Mouse (Mus musculus) embryonic facial prominence, embryonic 10.5 days (tissue): ENCODE measurements around the gene Rgs12. TPM values are rescaled to one million over a fixed set of nuclear protein-coding genes. Genes with fewer than 3 reads are reported as not detected.

ENCODE experiments used
- DNase-seq: peaks from one replicate; pipeline ENCODE4 v3.0.0-alpha.2; 2017; ENCODE audit warnings: low spot score
- H3K27ac ChIP-seq: fragments of 300-500 bp; sonication (generic); replicated peaks from 2 replicates; pipeline ENCODE4 v1.5.1; 2016; ENCODE audit warnings: mild to moderate bottlenecking
- H3K27me3 ChIP-seq: fragments of 300-500 bp; sonication (generic); replicated peaks from 2 replicates; pipeline ENCODE4 v1.6.1; 2016; ENCODE audit warnings: low read depth, mild to moderate bottlenecking; ENCODE audit not compliant: poor library complexity, severe bottlenecking
- H3K36me3 ChIP-seq: fragments of 300-500 bp; sonication (generic); replicated peaks from 2 replicates; pipeline ENCODE4 v1.6.1; 2016; ENCODE audit warnings: mild to moderate bottlenecking, moderate library complexity
- H3K4me1 ChIP-seq: fragments of 300-500 bp; sonication (generic); 2 replicates; pipeline ENCODE4 v1.6.1; 2016
- H3K4me3 ChIP-seq: fragments of 300-500 bp; sonication (generic); 2 replicates; pipeline ENCODE4 v1.5.1; 2016; ENCODE audit warnings: mild to moderate bottlenecking, moderate library complexity
- H3K9me3 ChIP-seq: fragments of 300-500 bp; sonication (generic); 2 replicates; pipeline ENCODE4 v1.6.1; 2016; ENCODE audit warnings: mild to moderate bottlenecking
- WGBS: fragments of 180-500 bp; shearing (Covaris S2); methylation state at CpG from one replicate; pipeline ENCODE4 v1.1.7; 2016; 5-methylcytosine and 5-hydroxymethylcytosine counted together
- polyA plus RNA-seq: library from polyadenylated mRNA; unstranded; fragments of >200 nt; fragmentation: Nextera tagmentation; extraction: Ambion mirVana; gene quantifications from 2 replicates; pipeline ENCODE4 v1.2.1, GENCODE M21; 2016

Gene Rgs12
- polyA plus RNA-seq, 1 experiment from 2014 or later = 52.7 TPM

DNA sequence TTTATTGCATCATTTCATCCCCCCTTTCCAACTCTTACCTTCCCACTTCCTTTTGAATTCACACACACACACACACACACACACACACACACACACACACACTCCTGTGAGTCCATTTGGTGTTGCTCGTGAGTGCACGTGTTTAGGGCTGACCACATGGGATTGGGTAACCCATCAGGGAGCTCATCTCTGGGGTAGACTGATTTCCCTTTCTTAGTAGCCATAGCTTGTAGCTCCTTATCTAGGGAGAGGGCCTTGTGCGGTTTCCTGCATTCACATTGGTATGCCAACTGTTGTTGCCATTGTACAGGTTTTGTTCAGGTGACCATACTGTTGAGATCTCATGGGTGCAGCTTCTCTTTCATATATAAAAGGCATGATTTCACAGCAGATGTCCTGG is 5.8 kb upstream of the Rgs12 start:
- Histone ChIP-seq H3K4me3 (no peak overlapping the region), H3K27ac (no peak overlapping the region), H3K36me3 (no peaks in the 10 kb centered on the region), H3K4me1 (peaks cover 4% of the 10 kb centered on the region; the same call in 1 of the 2 replicates), H3K27me3 (peaks cover 9% of the 10 kb centered on the region; the same call in 1 of the 2 replicates), H3K9me3 (no peaks in the 10 kb centered on the region)
- WGBS = 85% methylated on average over 3 of the region's 3 CpGs
- no peak for DNase-seq

DNA sequence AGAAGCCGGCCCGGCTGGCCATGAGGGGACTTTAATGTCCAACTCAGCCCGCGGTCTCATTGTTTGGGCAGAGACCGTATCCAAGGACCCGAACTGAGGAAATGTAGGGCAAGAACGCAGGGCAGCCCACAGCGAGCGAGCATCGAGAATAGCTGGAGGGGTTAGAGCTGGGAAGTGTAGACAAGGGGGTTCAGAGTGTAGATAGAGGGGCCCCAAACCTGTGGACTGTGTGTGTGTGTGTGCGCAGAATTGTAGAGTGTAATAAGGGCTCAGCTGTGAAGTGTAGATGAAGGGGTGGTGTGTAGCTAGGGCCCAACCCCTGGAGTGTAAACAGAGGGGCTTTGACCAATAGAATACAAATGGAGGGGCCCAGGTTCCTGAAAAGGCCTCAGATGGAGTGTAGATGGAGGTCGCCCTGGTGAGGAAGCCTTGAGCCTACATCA is 545 bp downstream of the Rgs12 start:
- peak overlapping the region; percentile 97 for H3K27ac ChIP-seq
- peaks cover 35% of the 10 kb centered on the region for H3K36me3 ChIP-seq
- H3K4me3 ChIP-seq = peak overlapping the region; percentile 81
- H3K9me3 ChIP-seq = peaks cover 6% of the 10 kb centered on the region; the same call in 1 of the 2 replicates
- H3K4me1 ChIP-seq = peaks cover 36% of the 10 kb centered on the region
- peaks cover 9% of the 10 kb centered on the region; the same call in 1 of the 2 replicates for H3K27me3 ChIP-seq
- WGBS = 1% methylated on average over 12 of the region's 12 CpGs
- DNase-seq = peak; percentile 58

DNA sequence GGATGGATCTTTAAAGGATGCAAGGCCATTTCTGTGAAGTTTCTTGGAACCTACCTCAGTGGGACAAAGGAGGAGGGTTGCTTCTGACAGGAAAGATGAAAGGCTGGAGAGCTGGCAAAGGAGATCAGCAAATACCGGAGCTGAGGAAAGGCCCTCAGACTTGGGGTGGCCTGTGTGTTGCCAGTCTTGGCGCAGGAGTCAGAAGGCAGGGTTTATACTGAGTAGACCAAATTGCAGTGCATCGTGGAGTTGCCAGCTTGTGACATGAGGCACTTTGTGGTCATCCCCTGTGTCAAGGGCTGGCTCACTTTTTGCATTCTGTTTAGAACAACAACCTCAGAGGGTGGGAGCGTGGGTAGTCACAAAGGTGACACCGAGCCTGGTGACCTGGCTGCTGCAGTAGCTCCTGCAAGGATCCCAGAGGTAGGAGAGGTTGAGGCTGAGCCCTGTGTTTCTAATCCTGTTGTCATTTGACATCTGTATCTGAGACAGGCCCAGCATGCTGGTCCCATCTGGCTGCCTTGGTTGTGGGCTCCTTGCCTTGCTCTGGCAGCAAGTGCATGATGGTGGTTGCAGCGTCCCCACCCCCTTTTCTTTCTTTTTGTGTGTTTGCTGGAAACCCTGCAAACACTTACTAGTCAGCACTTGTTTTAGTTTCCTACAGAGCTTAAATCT is 1.4 kb downstream of the Rgs12 start:
- WGBS = 84% methylated on average over 6 of the region's 6 CpGs
- peak overlapping the region; percentile 81 for H3K4me3 ChIP-seq
- peaks cover 44% of the 10 kb centered on the region for H3K4me1 ChIP-seq
- DNase-seq = no peak
- H3K27ac ChIP-seq = peak overlapping the region; percentile 97
- peaks cover 9% of the 10 kb centered on the region; the same call in 1 of the 2 replicates for H3K27me3 ChIP-seq
- peaks cover 6% of the 10 kb centered on the region; the same call in 1 of the 2 replicates for H3K9me3 ChIP-seq
- H3K36me3 ChIP-seq = peaks cover 43% of the 10 kb centered on the region

DNA sequence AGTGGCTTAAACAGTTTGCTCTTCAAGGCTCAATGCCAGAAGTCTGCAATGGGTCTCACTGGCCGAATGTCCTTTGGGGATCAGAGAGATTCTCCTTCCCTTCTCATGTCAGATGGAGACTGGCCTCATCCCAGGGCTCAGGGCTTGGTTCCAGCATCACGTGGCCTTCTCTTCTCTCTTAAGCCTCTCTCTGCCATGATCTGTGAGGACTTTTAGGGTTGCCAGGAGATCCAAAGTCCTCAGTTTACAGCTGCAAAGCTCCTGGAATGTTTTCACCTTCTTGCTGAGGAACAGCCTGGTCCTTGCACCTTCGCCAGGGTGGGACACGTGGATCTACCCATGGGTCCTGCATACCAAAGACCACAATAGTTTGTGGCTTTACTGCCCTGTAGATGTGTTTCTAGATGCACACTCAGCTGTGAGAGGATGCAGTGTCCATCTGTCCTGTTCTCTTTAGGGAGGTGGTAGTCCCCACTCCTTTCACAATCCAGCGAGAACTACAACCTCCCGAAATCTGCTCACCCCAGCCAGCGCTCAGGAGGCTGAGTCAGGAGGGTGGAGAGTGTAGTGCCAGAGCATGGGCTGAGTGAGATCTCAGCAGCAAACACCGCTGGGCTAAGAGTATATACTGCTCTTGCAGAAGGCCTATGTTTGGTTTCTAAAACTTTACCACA is 2.1 kb downstream of the Rgs12 start:
- peaks cover 9% of the 10 kb centered on the region; the same call in 1 of the 2 replicates for H3K27me3 ChIP-seq
- peaks cover 51% of the 10 kb centered on the region for H3K4me1 ChIP-seq
- H3K4me3 ChIP-seq = peak overlapping the region; percentile 81; the same call in 1 of the 2 replicates
- no peak for DNase-seq
- 97% methylated on average over 8 of the region's 8 CpGs for WGBS
- no peak overlapping the region; the same call in 1 of the 2 replicates for H3K27ac ChIP-seq
- peaks cover 49% of the 10 kb centered on the region for H3K36me3 ChIP-seq
- H3K9me3 ChIP-seq = peaks cover 6% of the 10 kb centered on the region; the same call in 1 of the 2 replicates

DNA sequence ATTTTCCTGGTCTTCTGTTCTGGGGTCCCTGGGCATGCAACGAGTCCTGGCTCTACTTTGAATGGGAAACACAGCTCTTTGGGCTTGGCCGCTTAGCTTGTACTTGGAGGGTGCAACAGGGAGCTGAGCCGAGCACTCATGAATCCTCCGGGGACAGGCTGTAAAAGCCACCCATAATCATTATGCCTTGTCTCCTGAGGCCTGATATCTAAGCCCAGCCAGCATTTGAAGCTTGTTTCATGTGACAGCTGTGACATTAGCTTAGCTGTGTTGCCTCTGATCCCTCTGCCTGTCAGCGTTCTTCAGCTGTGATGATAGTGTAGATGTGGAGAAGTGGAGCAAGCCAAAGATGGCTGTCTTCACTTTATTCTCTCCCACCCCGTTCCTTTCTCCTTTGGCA is 5.3 kb downstream of the Rgs12 start:
- WGBS = 87% methylated on average over 6 of the region's 6 CpGs
- Histone ChIP-seq H3K36me3 (peaks cover 68% of the 10 kb centered on the region), H3K27ac (no peak overlapping the region; the same call in 1 of the 2 replicates), H3K4me3 (no peak overlapping the region), H3K27me3 (no peaks in the 10 kb centered on the region), H3K4me1 (peaks cover 64% of the 10 kb centered on the region), H3K9me3 (peaks cover 6% of the 10 kb centered on the region; the same call in 1 of the 2 replicates)
- no peak for DNase-seq

DNA sequence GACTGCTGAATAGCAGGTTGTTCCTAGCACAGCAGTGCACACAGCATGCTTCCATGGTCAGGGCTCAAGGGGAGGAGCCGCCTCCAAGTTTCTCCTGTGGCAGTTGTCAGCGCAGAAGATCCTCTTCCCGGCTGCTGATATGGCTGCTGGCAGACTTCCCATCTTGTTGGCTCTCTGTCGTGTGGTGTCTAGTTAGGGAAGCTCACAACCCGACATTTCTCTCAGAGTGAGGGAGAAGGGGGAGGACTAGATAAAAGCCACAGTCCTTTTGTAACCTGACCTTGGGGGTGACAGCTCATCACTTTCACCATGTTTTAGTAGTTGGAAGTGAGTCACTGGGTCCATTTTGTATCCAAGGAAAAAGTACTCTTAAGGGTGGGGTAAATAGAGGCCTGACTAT is 6.4 kb downstream of the Rgs12 start:
- 81% methylated on average over 5 of the region's 5 CpGs for WGBS
- H3K9me3 ChIP-seq = peaks cover 6% of the 10 kb centered on the region; the same call in 1 of the 2 replicates
- H3K4me1 ChIP-seq = peaks cover 65% of the 10 kb centered on the region
- no peak for DNase-seq
- H3K4me3 ChIP-seq = no peak overlapping the region
- no peaks in the 10 kb centered on the region for H3K27me3 ChIP-seq
- H3K27ac ChIP-seq = no peak overlapping the region
- peaks cover 73% of the 10 kb centered on the region for H3K36me3 ChIP-seq

DNA sequence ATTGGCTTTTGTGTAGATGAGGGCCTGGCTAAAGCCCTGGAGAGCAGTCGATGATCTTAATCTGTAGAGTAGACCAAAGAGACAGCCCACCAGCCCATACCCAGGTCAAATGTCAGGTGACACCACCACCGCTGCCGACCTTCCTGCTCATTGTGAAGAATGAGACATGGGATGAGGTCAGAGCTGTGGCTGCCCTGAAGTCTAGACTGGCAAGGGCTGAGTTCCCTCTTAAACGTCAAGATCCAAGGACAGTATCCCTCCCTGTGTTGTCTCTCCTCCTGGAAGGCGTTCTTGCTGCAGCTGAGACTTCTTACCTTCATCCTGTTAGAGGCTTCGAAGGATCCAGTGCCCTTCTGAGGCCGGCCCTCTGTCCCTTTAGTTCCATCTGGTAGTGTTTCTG is 6.9 kb downstream of the Rgs12 start:
- 84% methylated on average over 7 of the region's 7 CpGs for WGBS
- Histone ChIP-seq H3K4me1 (peaks cover 60% of the 10 kb centered on the region), H3K9me3 (peaks cover 6% of the 10 kb centered on the region; the same call in 1 of the 2 replicates), H3K27ac (no peak overlapping the region), H3K27me3 (no peaks in the 10 kb centered on the region), H3K4me3 (no peak overlapping the region), H3K36me3 (peaks cover 68% of the 10 kb centered on the region)
- DNase-seq = no peak

DNA sequence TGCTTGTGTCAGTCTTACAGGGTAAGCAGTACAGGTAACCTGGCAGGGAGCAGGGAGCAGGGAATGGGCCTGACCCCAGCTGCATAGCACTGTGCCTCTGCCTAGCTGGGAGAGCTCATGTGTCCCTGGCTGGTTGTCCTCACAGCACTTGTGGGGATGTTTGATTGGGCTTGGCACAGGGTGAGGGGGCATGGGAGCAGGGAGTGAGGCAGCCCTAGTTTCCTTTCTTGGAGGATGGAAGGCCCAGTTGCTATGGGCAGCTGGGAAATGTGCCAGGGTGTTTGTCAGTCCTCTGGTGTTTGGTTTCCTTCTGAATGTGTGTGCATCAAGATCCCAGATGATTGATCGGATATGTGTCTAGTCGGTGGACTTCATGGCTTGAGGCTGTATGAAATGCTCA is 7.8 kb downstream of the Rgs12 start:
- H3K27ac ChIP-seq = no peak overlapping the region
- H3K9me3 ChIP-seq = peaks cover 6% of the 10 kb centered on the region; the same call in 1 of the 2 replicates
- H3K4me3 ChIP-seq = no peak overlapping the region
- DNase-seq = no peak
- 94% methylated on average over 2 of the region's 2 CpGs for WGBS
- H3K36me3 ChIP-seq = peaks cover 68% of the 10 kb centered on the region
- no peaks in the 10 kb centered on the region for H3K27me3 ChIP-seq
- peaks cover 57% of the 10 kb centered on the region for H3K4me1 ChIP-seq

DNA sequence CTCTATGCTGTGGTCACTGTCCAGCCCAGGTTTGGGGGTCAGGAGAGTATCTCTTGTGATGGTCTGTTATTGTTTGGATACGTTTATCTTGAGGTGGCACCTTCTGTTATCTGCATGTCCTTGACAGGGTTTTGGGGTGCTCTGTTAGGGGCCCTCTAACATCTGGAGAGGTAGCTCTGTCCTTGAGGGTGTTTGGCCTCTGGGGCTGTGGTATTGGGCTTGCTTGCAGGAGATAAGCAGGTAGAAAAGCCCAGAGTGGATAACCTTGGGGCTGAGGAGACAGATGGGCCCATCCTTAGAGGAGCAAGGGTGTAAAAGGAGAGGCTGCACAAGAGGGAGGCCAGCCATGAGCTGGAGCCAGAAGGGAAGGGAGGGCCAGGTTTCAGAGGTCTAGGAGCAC is 10.8 kb downstream of the Rgs12 start:
- Histone ChIP-seq H3K27ac (no peak overlapping the region), H3K4me1 (peaks cover 43% of the 10 kb centered on the region), H3K4me3 (no peak overlapping the region), H3K36me3 (peaks cover 58% of the 10 kb centered on the region), H3K27me3 (no peaks in the 10 kb centered on the region), H3K9me3 (no peaks in the 10 kb centered on the region)
- no peak for DNase-seq
- WGBS = 93% methylated on average over 1 of the region's 1 CpGs

DNA sequence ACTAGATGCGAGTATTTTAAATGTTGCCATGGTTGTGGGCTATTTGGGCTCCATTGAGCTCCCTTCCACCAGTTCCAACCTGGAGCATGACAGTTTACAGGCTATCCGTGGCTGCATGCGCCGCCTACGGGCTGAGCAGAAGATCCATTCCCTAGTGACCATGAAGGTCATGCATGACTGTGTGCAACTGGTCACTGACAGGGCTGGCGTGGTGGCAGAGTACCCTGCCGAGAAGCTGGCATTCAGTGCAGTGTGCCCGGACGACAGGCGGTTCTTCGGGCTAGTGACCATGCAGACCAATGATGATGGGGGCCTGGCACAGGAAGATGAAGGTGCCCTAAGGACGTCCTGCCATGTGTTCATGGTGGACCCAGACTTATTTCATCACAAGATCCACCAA is 16.3 kb downstream of the Rgs12 start:
- Histone ChIP-seq H3K36me3 (peaks cover 73% of the 10 kb centered on the region), H3K4me1 (no peaks in the 10 kb centered on the region)

DNA sequence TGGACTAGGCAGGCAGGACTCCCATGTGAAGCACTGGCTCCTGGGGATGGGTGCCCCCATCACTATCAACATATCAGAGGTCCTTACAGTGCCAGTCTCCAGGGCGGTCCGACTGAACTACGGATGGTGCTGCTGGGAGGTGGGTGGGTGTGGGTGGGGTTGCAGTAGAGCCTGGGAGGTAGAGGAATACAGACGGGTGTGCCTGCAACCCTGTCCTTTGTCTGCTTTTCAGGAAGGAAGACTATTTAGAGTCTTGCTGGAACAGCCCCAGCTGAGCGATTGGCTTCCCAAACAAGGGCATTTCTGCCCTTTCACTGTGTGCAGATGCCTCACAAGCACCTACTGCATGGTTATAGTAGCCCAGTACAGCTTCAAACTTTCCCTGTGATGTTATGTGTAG is 19.1 kb downstream of the Rgs12 start:
- no peaks in the 10 kb centered on the region for H3K9me3 ChIP-seq
- no peak overlapping the region for H3K27ac ChIP-seq
- no peaks in the 10 kb centered on the region for H3K27me3 ChIP-seq
- WGBS = 86% methylated on average over 5 of the region's 5 CpGs
- peaks cover 86% of the 10 kb centered on the region for H3K36me3 ChIP-seq
- no peak overlapping the region for H3K4me3 ChIP-seq
- DNase-seq = no peak
- H3K4me1 ChIP-seq = no peaks in the 10 kb centered on the region

More for the DNA sequence above, 16.3 kb downstream of the Rgs12 start:
- Histone ChIP-seq H3K4me3 (no peak overlapping the region), H3K27ac (no peak overlapping the region), H3K9me3 (no peaks in the 10 kb centered on the region), H3K27me3 (no peaks in the 10 kb centered on the region)
- no peak for DNase-seq
- WGBS = 95% methylated on average over 12 of the region's 12 CpGs

DNA sequence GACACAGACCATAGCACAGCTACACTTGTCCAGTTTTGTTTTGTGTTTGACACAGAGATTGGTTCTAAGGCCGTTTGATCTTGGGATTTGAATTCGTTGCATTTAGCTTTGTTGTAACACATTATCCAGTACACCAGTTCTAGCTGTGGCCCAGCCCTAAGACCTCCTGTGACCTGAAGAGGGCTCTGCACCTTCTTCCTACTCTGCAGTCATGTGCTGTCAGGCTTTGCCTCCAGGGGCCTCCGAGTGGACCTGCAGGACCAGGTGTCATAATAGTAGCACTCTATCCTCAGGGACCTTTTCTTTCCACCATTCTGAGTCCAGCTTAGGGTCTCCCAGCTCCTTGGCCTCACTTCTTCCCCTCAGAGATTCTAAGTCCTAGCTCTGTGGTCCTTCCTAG is 23.2 kb downstream of the Rgs12 start:
- no peak for DNase-seq
- H3K36me3 ChIP-seq = peaks cover 94% of the 10 kb centered on the region
- 84% methylated on average over 3 of the region's 3 CpGs for WGBS
- no peaks in the 10 kb centered on the region for H3K9me3 ChIP-seq
- no peaks in the 10 kb centered on the region for H3K4me1 ChIP-seq
- no peak overlapping the region for H3K4me3 ChIP-seq
- H3K27me3 ChIP-seq = no peaks in the 10 kb centered on the region
- H3K27ac ChIP-seq = no peak overlapping the region
